ENCODE assay signal across 7 mouse cellular contexts in the genomic region with DNA sequence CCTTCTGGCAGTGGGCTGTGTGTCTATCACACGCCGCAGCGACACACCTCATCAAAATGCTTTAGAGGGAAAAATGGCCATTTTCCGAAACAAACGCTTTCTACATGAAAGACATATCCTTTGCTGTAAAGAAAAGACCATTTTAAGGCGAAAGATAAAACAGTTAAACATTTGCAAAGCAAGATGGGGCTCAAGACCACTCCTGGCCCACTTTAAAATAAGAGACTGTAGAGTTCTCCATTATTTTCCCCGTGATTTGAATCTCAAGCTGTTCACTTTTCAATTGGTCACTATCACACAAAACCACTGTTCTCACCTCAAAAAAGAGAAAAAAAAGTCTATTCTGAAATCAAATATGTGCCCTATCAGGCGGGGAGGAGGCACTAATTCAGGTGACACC. TPM values are rescaled to one million over a fixed set of nuclear protein-coding genes. Genes with fewer than 3 reads are reported as not detected.
A peak's percentile ranks its signal among the peaks of the same experiment; 100 is the strongest.
DNase-seq lines count a peak whose midpoint lies in the region; ATAC-seq lines count a peak whose summit lies in the region.

No protein-coding gene starts in this region.

- 8% methylated on average over 8 of the region's 8 CpGs for WGBS in lung, embryonic 16.5 days
- WGBS in forebrain, embryonic 12.5 days = 10% methylated on average over 8 of the region's 8 CpGs
- 11% methylated on average over 8 of the region's 8 CpGs for WGBS in limb, embryonic 13.5 days
- WGBS in stomach, embryonic 14.5 days = 14% methylated on average over 8 of the region's 8 CpGs

- H3K9me3 ChIP-seq in lung, embryonic 16.5 days (ENCODE audit: control insufficient read depth, low read length) = no peaks in the 10 kb centered on the region
- H3K9me3 ChIP-seq in forebrain, embryonic 12.5 days = no peaks in the 10 kb centered on the region
- H3K9me3 ChIP-seq in limb, embryonic 13.5 days = no peaks in the 10 kb centered on the region
- H3K9me3 ChIP-seq in stomach, embryonic 14.5 days (ENCODE audit: control insufficient read depth, low read depth, low read length) = no peaks in the 10 kb centered on the region

- H3K27me3 ChIP-seq in lung, embryonic 16.5 days (ENCODE audit: control insufficient read depth, insufficient read depth, low read depth, low read length) = no peaks in the 10 kb centered on the region
- no peaks in the 10 kb centered on the region for H3K27me3 ChIP-seq in forebrain, embryonic 12.5 days
- H3K27me3 ChIP-seq in limb, embryonic 13.5 days = no peaks in the 10 kb centered on the region
- no peaks in the 10 kb centered on the region for H3K27me3 ChIP-seq in stomach, embryonic 14.5 days (ENCODE audit: control insufficient read depth, insufficient read depth, low read length)

- H3K4me1 ChIP-seq in lung, embryonic 16.5 days (replicated peaks; ENCODE audit: control insufficient read depth, insufficient read depth, low read length) = peaks cover 2% of the 10 kb centered on the region; the same call in 1 of the 2 replicates
- peaks cover 15% of the 10 kb centered on the region for H3K4me1 ChIP-seq in forebrain, embryonic 12.5 days
- peaks cover 12% of the 10 kb centered on the region for H3K4me1 ChIP-seq in limb, embryonic 13.5 days
- peaks cover 6% of the 10 kb centered on the region; the same call in 1 of the 2 replicates for H3K4me1 ChIP-seq in stomach, embryonic 14.5 days (ENCODE audit: control insufficient read depth, insufficient read depth, low read length)

- H3K4me2 ChIP-seq in lung, embryonic 16.5 days (ENCODE audit: low read depth, low read length) = peak overlapping the region; percentile 58
- H3K4me2 ChIP-seq in forebrain, embryonic 12.5 days = peak overlapping the region; percentile 52
- H3K4me2 ChIP-seq in limb, embryonic 13.5 days (replicated peaks) = peak overlapping the region; percentile 58
- peak overlapping the region; percentile 29 for H3K4me2 ChIP-seq in stomach, embryonic 14.5 days (replicated peaks; ENCODE audit: low read depth, low read length)

- peak overlapping the region; percentile 96 for H3K4me3 ChIP-seq in lung, embryonic 16.5 days (ENCODE audit: low read length)
- peak overlapping the region; percentile 92 for H3K4me3 ChIP-seq in forebrain, embryonic 12.5 days (replicated peaks)
- peak overlapping the region; percentile 97 for H3K4me3 ChIP-seq in limb, embryonic 13.5 days
- H3K4me3 ChIP-seq in stomach, embryonic 14.5 days (ENCODE audit: low read depth, low read length) = peak overlapping the region; percentile 88

- no peak; the same call in 1 of the 2 replicates for ATAC-seq in lung, embryonic 16.5 days (ENCODE audit: low read depth)
- peak; percentile 2; the same call in 1 of the 2 replicates for ATAC-seq in forebrain, embryonic 12.5 days (ENCODE audit: low FRiP score)
- 0 out of 2 replicates have a peak, but pooled peaks have one; percentile 4 for ATAC-seq in limb, embryonic 13.5 days (ENCODE audit: low FRiP score, low read depth)
- 0 out of 2 replicates have a peak, but pooled peaks have one; percentile 3 for ATAC-seq in stomach, embryonic 14.5 days (ENCODE audit: insufficient number of reproducible peaks, insufficient read depth, low FRiP score, low read depth)

- H3K36me3 ChIP-seq in lung, embryonic 16.5 days (ENCODE audit: control insufficient read depth, insufficient read depth, low read length) = peaks cover 3% of the 10 kb centered on the region
- H3K36me3 ChIP-seq in forebrain, embryonic 12.5 days (replicated peaks) = peaks cover 7% of the 10 kb centered on the region
- H3K36me3 ChIP-seq in limb, embryonic 13.5 days = peaks cover 12% of the 10 kb centered on the region
- H3K36me3 ChIP-seq in stomach, embryonic 14.5 days (ENCODE audit: control insufficient read depth, insufficient read depth, low read length) = peaks cover 13% of the 10 kb centered on the region; the same call in 1 of the 2 replicates

- no peak overlapping the region for H3K27ac ChIP-seq in lung, embryonic 16.5 days (ENCODE audit: low read length)
- no peak overlapping the region for H3K27ac ChIP-seq in forebrain, embryonic 12.5 days
- no peak overlapping the region for H3K27ac ChIP-seq in limb, embryonic 13.5 days
- H3K27ac ChIP-seq in stomach, embryonic 14.5 days (ENCODE audit: low read length) = no peak overlapping the region

- DNase-seq in lung, postnatal 14 days = no peak
- DNase-seq in adrenal gland, postnatal 25 days = no peak
- no peak for DNase-seq in cerebellum, adult 9-10 months

- H3K9ac ChIP-seq in lung, embryonic 16.5 days (ENCODE audit: low read length) = 0 out of 2 replicates have a peak overlapping the region, but pooled peaks have one; percentile 33
- peak overlapping the region; percentile 91; the same call in 1 of the 2 replicates for H3K9ac ChIP-seq in forebrain, embryonic 12.5 days
- H3K9ac ChIP-seq in limb, embryonic 13.5 days = peak overlapping the region; percentile 43; the same call in 1 of the 2 replicates
- H3K9ac ChIP-seq in stomach, embryonic 14.5 days (replicated peaks; ENCODE audit: low read depth, low read length) = no peak overlapping the region

RNA-seq across cellular contexts. Expression of a gene that starts 0.4 kb away (rescaled TPM):
- 79.6 and 83.1 TPM in 2 replicates for polyA plus RNA-seq in lung, embryonic 16.5 days (2015; fragmentation: Nextera tagmentation; extraction: Ambion mirVana)
- 101 and 109 TPM in 2 replicates for polyA plus RNA-seq in forebrain, embryonic 12.5 days (2016; fragmentation: Nextera tagmentation; extraction: Ambion mirVana)
- 70.5 and 71.1 TPM in 2 replicates for polyA plus RNA-seq in limb, embryonic 13.5 days (2015; fragmentation: Nextera tagmentation; extraction: Ambion mirVana)
- 92.3 and 95.5 TPM in 2 replicates for polyA plus RNA-seq in stomach, embryonic 14.5 days (2014; fragmentation: Nextera tagmentation; extraction: Ambion mirVana)
- total RNA-seq in adrenal gland, postnatal 25 days (2021) = 91.6 and 105 TPM in 2 replicates

RNA-seq across cellular contexts. Expression of a gene that starts 38.9 kb away (rescaled TPM):
- 2.7 and 4.5 TPM in 2 replicates for polyA plus RNA-seq in lung, embryonic 16.5 days (2015; fragmentation: Nextera tagmentation; extraction: Ambion mirVana)
- polyA plus RNA-seq in forebrain, embryonic 12.5 days (2016; fragmentation: Nextera tagmentation; extraction: Ambion mirVana) = 0.78 and 1.2 TPM in 2 replicates
- polyA plus RNA-seq in limb, embryonic 13.5 days (2015; fragmentation: Nextera tagmentation; extraction: Ambion mirVana) = 4.3 and 5.5 TPM in 2 replicates
- polyA plus RNA-seq in stomach, embryonic 14.5 days (2014; fragmentation: Nextera tagmentation; extraction: Ambion mirVana) = 3.8 and 3.9 TPM in 2 replicates
- 4.7 and 4.9 TPM in 2 replicates for total RNA-seq in adrenal gland, postnatal 25 days (2021)

RNA-seq across cellular contexts. Expression of a gene that starts 46.6 kb away (rescaled TPM):
- polyA plus RNA-seq in lung, embryonic 16.5 days (2015; fragmentation: Nextera tagmentation; extraction: Ambion mirVana) = 9.2 and 9.8 TPM in 2 replicates
- 2.6 and 2.8 TPM in 2 replicates for polyA plus RNA-seq in forebrain, embryonic 12.5 days (2016; fragmentation: Nextera tagmentation; extraction: Ambion mirVana)
- polyA plus RNA-seq in limb, embryonic 13.5 days (2015; fragmentation: Nextera tagmentation; extraction: Ambion mirVana) = 4.6 and 5.3 TPM in 2 replicates
- polyA plus RNA-seq in stomach, embryonic 14.5 days (2014; fragmentation: Nextera tagmentation; extraction: Ambion mirVana) = 7.0 and 10.3 TPM in 2 replicates
- 14.4 and 18.5 TPM in 2 replicates for total RNA-seq in adrenal gland, postnatal 25 days (2021)

RNA-seq across cellular contexts. Expression of a gene that starts 46.7 kb away (rescaled TPM):
- 6.1 and 7.1 TPM in 2 replicates for polyA plus RNA-seq in lung, embryonic 16.5 days (2015; fragmentation: Nextera tagmentation; extraction: Ambion mirVana)
- 7.3 and 7.8 TPM in 2 replicates for polyA plus RNA-seq in forebrain, embryonic 12.5 days (2016; fragmentation: Nextera tagmentation; extraction: Ambion mirVana)
- polyA plus RNA-seq in limb, embryonic 13.5 days (2015; fragmentation: Nextera tagmentation; extraction: Ambion mirVana) = 8.7 and 9.3 TPM in 2 replicates
- 8.9 and 11.0 TPM in 2 replicates for polyA plus RNA-seq in stomach, embryonic 14.5 days (2014; fragmentation: Nextera tagmentation; extraction: Ambion mirVana)
- total RNA-seq in adrenal gland, postnatal 25 days (2021) = 5.0 and 6.0 TPM in 2 replicates
